Mouse (Mus musculus): Measurements from ENCODE around the gene Ptprt.

Ptprt gene

GRCm38 (mm10) chr2:161704811-161705210 lies 956.1 kb downstream of the Ptprt start:
- DNase-seq (ENCODE audit: inconsistent ontology term): peak; percentile 59

- DNase-seq (ENCODE audit: inconsistent ontology term): peak; percentile 67
Measured at GRCm38 (mm10) chr2:161704410-161704809, 956.5 kb downstream of the Ptprt start.

- DNase-seq (ENCODE audit: inconsistent ontology term): no peak
Measured at GRCm38 (mm10) chr2:161695819-161696218, 965.1 kb downstream of the Ptprt start.

GRCm38 (mm10) chr2:161668302-161668986 lies 992.5 kb downstream of the Ptprt start:
- DNase-seq (ENCODE audit: inconsistent ontology term): no peak

GRCm38 (mm10) chr2:161661912-161662311 lies 999.0 kb downstream of the Ptprt start:
- DNase-seq (ENCODE audit: inconsistent ontology term): peak; percentile 65

GRCm38 (mm10) chr2:161660827-161661226 lies 1000.1 kb downstream of the Ptprt start:
- peak; percentile 26 for DNase-seq (ENCODE audit: inconsistent ontology term)

GRCm38 (mm10) chr2:161657046-161657445 lies 1003.9 kb downstream of the Ptprt start:
- no peak for DNase-seq (ENCODE audit: inconsistent ontology term)

- no peak for DNase-seq (ENCODE audit: inconsistent ontology term)
Measured at GRCm38 (mm10) chr2:161656632-161657031, 1004.3 kb downstream of the Ptprt start.

GRCm38 (mm10) chr2:161640805-161641204 lies 1020.1 kb downstream of the Ptprt start:
- DNase-seq (ENCODE audit: inconsistent ontology term): no peak

- DNase-seq (ENCODE audit: inconsistent ontology term): no peak
Measured at GRCm38 (mm10) chr2:161634084-161634483, 1026.9 kb downstream of the Ptprt start.

GRCm38 (mm10) chr2:161625896-161626295 lies 1035.1 kb downstream of the Ptprt start:
- DNase-seq (ENCODE audit: inconsistent ontology term): no peak

GRCm38 (mm10) chr2:161608401-161608800 lies 1052.5 kb downstream of the Ptprt start:
- DNase-seq (ENCODE audit: inconsistent ontology term): no peak

- peak; percentile 20 for DNase-seq (ENCODE audit: inconsistent ontology term)
Measured at GRCm38 (mm10) chr2:161607372-161607771, 1053.6 kb downstream of the Ptprt start.

GRCm38 (mm10) chr2:161600206-161600808 lies 1060.6 kb downstream of the Ptprt start:
- no peak for DNase-seq (ENCODE audit: inconsistent ontology term)

- DNase-seq (ENCODE audit: inconsistent ontology term): no peak
Measured at GRCm38 (mm10) chr2:161593391-161594152, 1067.4 kb downstream of the Ptprt start.

GRCm38 (mm10) chr2:161574401-161574800 lies 1086.5 kb downstream of the Ptprt start:
- peak; percentile 26 for DNase-seq (ENCODE audit: inconsistent ontology term)

GRCm38 (mm10) chr2:161572201-161572600 lies 1088.7 kb downstream of the Ptprt start:
- DNase-seq (ENCODE audit: inconsistent ontology term): peak; percentile 91

- peak; percentile 90 for DNase-seq (ENCODE audit: inconsistent ontology term)
Measured at GRCm38 (mm10) chr2:161570236-161570995, 1090.5 kb downstream of the Ptprt start.

- DNase-seq (ENCODE audit: inconsistent ontology term): peak; percentile 93
Measured at GRCm38 (mm10) chr2:161561502-161561901, 1099.4 kb downstream of the Ptprt start.

GRCm38 (mm10) chr2:161557874-161558273 lies 1103.1 kb downstream of the Ptprt start:
- DNase-seq (ENCODE audit: inconsistent ontology term): no peak

- no peak for DNase-seq (ENCODE audit: inconsistent ontology term)
Measured at GRCm38 (mm10) chr2:161553651-161554050, 1107.3 kb downstream of the Ptprt start.

GRCm38 (mm10) chr2:161552011-161552410 lies 1108.9 kb downstream of the Ptprt start:
- no peak for DNase-seq (ENCODE audit: inconsistent ontology term)
